Mouse (Mus musculus): ENCODE results near the gene Fabp6. TPM values are rescaled to one million over a fixed set of nuclear protein-coding genes. Genes with fewer than 3 reads are reported as not detected.

Gene Fabp6
- polyA plus RNA-seq (2014; fragmentation: Illumina TruSeq; extraction: RNeasy Lipid Tissue Mini Kit (QIAGEN cat#74804); ENCODE audit: low read depth, low replicate concordance), result 1.8 TPM

DNA sequence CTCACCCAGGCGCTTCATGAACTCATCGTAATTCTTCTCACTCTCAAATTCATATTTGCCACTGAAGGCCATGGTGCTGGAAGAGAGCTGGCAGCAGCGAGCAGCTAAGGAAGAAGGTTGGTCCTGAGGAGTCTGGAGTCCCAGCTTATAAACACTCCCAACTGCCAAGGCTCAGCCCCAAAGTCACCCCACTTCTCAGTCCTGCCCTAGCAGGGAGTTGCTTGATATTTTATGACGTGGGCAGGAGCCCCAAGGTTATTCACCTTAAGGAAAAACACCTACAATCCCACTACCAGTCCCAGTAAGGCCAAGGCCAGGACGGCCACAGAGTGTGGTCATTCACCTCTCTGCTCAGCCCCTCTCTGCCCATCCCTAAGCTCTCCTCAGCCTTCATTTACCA, at the start of gene Fabp6:
Gene Fabp6, minus strand, starts transcription at position 101 of the 400 bp plus-strand sequence.

GRCm38 (mm10) chr11:43586324-43587090, 14.8 kb downstream of the Fabp6 start, which contains the start of gene 4933415A04Rik:
Gene 4933415A04Rik (plus strand): TSS chr11:43587040.

Other genes with a start within 250 kb of the Fabp6 start
- gene Pttg1, start 175.3 kb downstream of the Fabp6 start, polyA plus RNA-seq (2014; fragmentation: Illumina TruSeq; extraction: RNeasy Lipid Tissue Mini Kit (QIAGEN cat#74804); ENCODE audit: low read depth, low replicate concordance), result 41.1 TPM
- gene Slu7, start 167.8 kb downstream of the Fabp6 start, polyA plus RNA-seq (2014; fragmentation: Illumina TruSeq; extraction: RNeasy Lipid Tissue Mini Kit (QIAGEN cat#74804); ENCODE audit: low read depth, low replicate concordance), result 119 TPM
- gene C1qtnf2, start 127.3 kb downstream of the Fabp6 start, polyA plus RNA-seq (2014; fragmentation: Illumina TruSeq; extraction: RNeasy Lipid Tissue Mini Kit (QIAGEN cat#74804); ENCODE audit: low read depth, low replicate concordance), result not detected
- 2.2 TPM for gene Ccnjl, start 72.8 kb downstream of the Fabp6 start, polyA plus RNA-seq (2014; fragmentation: Illumina TruSeq; extraction: RNeasy Lipid Tissue Mini Kit (QIAGEN cat#74804); ENCODE audit: low read depth, low replicate concordance)
- gene 4933415A04Rik, start 14.5 kb downstream of the Fabp6 start, polyA plus RNA-seq (2014; fragmentation: Illumina TruSeq; extraction: RNeasy Lipid Tissue Mini Kit (QIAGEN cat#74804); ENCODE audit: low read depth, low replicate concordance), result 0.28 TPM
- 67.2 TPM for gene Pwwp2a, start 80.5 kb upstream of the Fabp6 start, polyA plus RNA-seq (2014; fragmentation: Illumina TruSeq; extraction: RNeasy Lipid Tissue Mini Kit (QIAGEN cat#74804); ENCODE audit: low read depth, low replicate concordance)
- gene Ttc1, start 146.5 kb upstream of the Fabp6 start, polyA plus RNA-seq (2014; fragmentation: Illumina TruSeq; extraction: RNeasy Lipid Tissue Mini Kit (QIAGEN cat#74804); ENCODE audit: low read depth, low replicate concordance), result 62.1 TPM